Mouse (Mus musculus): ENCODE results near the gene Asb13. TPM values are rescaled to one million over a fixed set of nuclear protein-coding genes. Genes with fewer than 3 reads are reported as not detected.

Asb13 gene
- polyA plus RNA-seq (2015; fragmentation: Nextera tagmentation; extraction: Ambion mirVana): 10.9 and 12.5 TPM in 2 replicates

GRCm38 (mm10) chr13:3633895-3634811 is at the start of gene Asb13:
Gene Asb13, plus strand, starts transcription at chr13:3634032.
- Histone ChIP-seq H3K9me3 (replicated peaks) (no peaks in the 10 kb centered on the region), H3K4me1 (0 out of 2 replicates have a peak, but pooled peaks cover 3% of the 10 kb centered on the region), H3K4me3 (replicated peaks) (peak within 1 kb of the TSS; percentile 73), H3K27me3 (no peaks in the 10 kb centered on the region), H3K9ac (peak within 1 kb of the TSS; percentile 68), H3K4me2 (replicated peaks) (peak within 1 kb of the TSS; percentile 74), H3K27ac (replicated peaks) (0 out of 2 replicates have a peak within 1 kb of the TSS, but pooled peaks have one; percentile 17), H3K36me3 (no peaks in the 10 kb centered on the region)
- WGBS: under 1% methylated on average over 47 of the region's 47 CpGs
- ATAC-seq (ENCODE audit: insufficient number of reproducible peaks, low FRiP score, low TSS enrichment, low read depth): peak; percentile 87

GRCm38 (mm10) chr13:3590789-3591188 is 43.0 kb upstream of the Asb13 start:
- H3K27me3 ChIP-seq: no peaks in the 10 kb centered on the region
- 79% methylated on average over 3 of the region's 3 CpGs for WGBS
- no peak overlapping the region for H3K4me2 ChIP-seq (replicated peaks)
- H3K27ac ChIP-seq (replicated peaks): no peak overlapping the region
- no peak overlapping the region for H3K9ac ChIP-seq
- peaks cover 52% of the 10 kb centered on the region for H3K36me3 ChIP-seq
- no peaks in the 10 kb centered on the region for H3K4me1 ChIP-seq
- H3K4me3 ChIP-seq (replicated peaks): no peak overlapping the region
- no peak for ATAC-seq (ENCODE audit: insufficient number of reproducible peaks, low FRiP score, low TSS enrichment, low read depth)
- no peaks in the 10 kb centered on the region for H3K9me3 ChIP-seq (replicated peaks)

- H3K4me1 ChIP-seq: no peaks in the 10 kb centered on the region
- H3K4me3 ChIP-seq (replicated peaks): no peak overlapping the region
- ATAC-seq (ENCODE audit: insufficient number of reproducible peaks, low FRiP score, low TSS enrichment, low read depth): no peak
- no peaks in the 10 kb centered on the region for H3K9me3 ChIP-seq (replicated peaks)
- 87% methylated on average over 1 of the region's 1 CpGs for WGBS
- H3K36me3 ChIP-seq: peaks cover 47% of the 10 kb centered on the region
- no peak overlapping the region for H3K9ac ChIP-seq
- H3K27ac ChIP-seq (replicated peaks): no peak overlapping the region
- H3K4me2 ChIP-seq (replicated peaks): no peak overlapping the region
- H3K27me3 ChIP-seq: no peaks in the 10 kb centered on the region
Observed at GRCm38 (mm10) chr13:3594311-3594710, 39.5 kb upstream of the Asb13 start.

- Histone ChIP-seq H3K4me1 (no peaks in the 10 kb centered on the region), H3K4me2 (replicated peaks) (no peak overlapping the region), H3K9me3 (replicated peaks) (no peaks in the 10 kb centered on the region), H3K4me3 (replicated peaks) (no peak overlapping the region), H3K27me3 (no peaks in the 10 kb centered on the region), H3K36me3 (peaks cover 36% of the 10 kb centered on the region), H3K27ac (replicated peaks) (no peak overlapping the region), H3K9ac (no peak overlapping the region)
- WGBS: 91% methylated on average over 6 of the region's 6 CpGs
- ATAC-seq (ENCODE audit: insufficient number of reproducible peaks, low FRiP score, low TSS enrichment, low read depth): no peak
Observed at GRCm38 (mm10) chr13:3596232-3596631, 37.6 kb upstream of the Asb13 start.

GRCm38 (mm10) chr13:3609780-3610117 is 24.1 kb upstream of the Asb13 start:
- Histone ChIP-seq H3K4me1 (0 out of 2 replicates have a peak, but pooled peaks cover 2% of the 10 kb centered on the region), H3K4me2 (replicated peaks) (peak overlapping the region; percentile 68), H3K9me3 (replicated peaks) (no peaks in the 10 kb centered on the region), H3K36me3 (no peaks in the 10 kb centered on the region), H3K27me3 (no peaks in the 10 kb centered on the region), H3K4me3 (replicated peaks) (peak overlapping the region; percentile 98), H3K9ac (peak overlapping the region; percentile 87), H3K27ac (replicated peaks) (peak overlapping the region; percentile 98)
- 18% methylated on average over 8 of the region's 8 CpGs for WGBS
- ATAC-seq (ENCODE audit: insufficient number of reproducible peaks, low FRiP score, low TSS enrichment, low read depth): no peak

- ATAC-seq (ENCODE audit: insufficient number of reproducible peaks, low FRiP score, low TSS enrichment, low read depth): peak; percentile 41
- H3K9ac ChIP-seq: peak overlapping the region; percentile 87
- WGBS: under 1% methylated on average over 49 of the region's 50 CpGs
Observed at GRCm38 (mm10) chr13:3610118-3610794, 23.6 kb upstream of the Asb13 start.

GRCm38 (mm10) chr13:3610795-3611438 is 22.9 kb upstream of the Asb13 start, which contains the start of gene Fam208b:
Gene Fam208b, minus strand, starts transcription at chr13:3611108.
- Histone ChIP-seq H3K9me3 (replicated peaks) (no peaks in the 10 kb centered on the region), H3K9ac (peak within 1 kb of the TSS; percentile 87), H3K4me2 (replicated peaks) (peak within 1 kb of the TSS; percentile 68), H3K27ac (replicated peaks) (peak within 1 kb of the TSS; percentile 98), H3K36me3 (no peaks in the 10 kb centered on the region), H3K4me1 (0 out of 2 replicates have a peak, but pooled peaks cover 2% of the 10 kb centered on the region), H3K4me3 (replicated peaks) (peak within 1 kb of the TSS; percentile 98), H3K27me3 (no peaks in the 10 kb centered on the region)
- 1% methylated on average over 58 of the region's 58 CpGs for WGBS
- peak; percentile 100 for ATAC-seq (ENCODE audit: insufficient number of reproducible peaks, low FRiP score, low TSS enrichment, low read depth)

More at GRCm38 (mm10) chr13:3610118-3610794, 23.6 kb upstream of the Asb13 start:
- Histone ChIP-seq H3K4me1 (0 out of 2 replicates have a peak, but pooled peaks cover 2% of the 10 kb centered on the region), H3K9me3 (replicated peaks) (no peaks in the 10 kb centered on the region), H3K4me3 (replicated peaks) (peak overlapping the region; percentile 98), H3K36me3 (no peaks in the 10 kb centered on the region), H3K27me3 (no peaks in the 10 kb centered on the region), H3K4me2 (replicated peaks) (peak overlapping the region; percentile 68), H3K27ac (replicated peaks) (peak overlapping the region; percentile 98)

GRCm38 (mm10) chr13:3627139-3627538 is 6.7 kb upstream of the Asb13 start:
- Histone ChIP-seq H3K27me3 (no peaks in the 10 kb centered on the region), H3K4me2 (replicated peaks) (no peak overlapping the region), H3K4me1 (no peaks in the 10 kb centered on the region), H3K27ac (replicated peaks) (no peak overlapping the region), H3K36me3 (no peaks in the 10 kb centered on the region), H3K9me3 (replicated peaks) (peaks cover 4% of the 10 kb centered on the region; the same call in 1 of the 2 replicates), H3K9ac (no peak overlapping the region), H3K4me3 (replicated peaks) (no peak overlapping the region)
- no peak for ATAC-seq (ENCODE audit: insufficient number of reproducible peaks, low FRiP score, low TSS enrichment, low read depth)
- 59% methylated on average over 3 of the region's 3 CpGs for WGBS

- Histone ChIP-seq H3K4me1 (no peaks in the 10 kb centered on the region), H3K4me2 (replicated peaks) (no peak overlapping the region), H3K36me3 (no peaks in the 10 kb centered on the region), H3K9me3 (replicated peaks) (peaks cover 3% of the 10 kb centered on the region; the same call in 1 of the 2 replicates), H3K27me3 (no peaks in the 10 kb centered on the region), H3K27ac (replicated peaks) (no peak overlapping the region), H3K9ac (no peak overlapping the region), H3K4me3 (replicated peaks) (no peak overlapping the region)
- WGBS: 14% methylated on average over 3 of the region's 3 CpGs
- no peak for ATAC-seq (ENCODE audit: insufficient number of reproducible peaks, low FRiP score, low TSS enrichment, low read depth)
Observed at GRCm38 (mm10) chr13:3628102-3628501, 5.7 kb upstream of the Asb13 start.

GRCm38 (mm10) chr13:3632551-3632950 is 1.3 kb upstream of the Asb13 start:
- Histone ChIP-seq H3K4me1 (0 out of 2 replicates have a peak, but pooled peaks cover 3% of the 10 kb centered on the region), H3K27ac (replicated peaks) (no peak overlapping the region), H3K36me3 (no peaks in the 10 kb centered on the region), H3K9me3 (replicated peaks) (no peaks in the 10 kb centered on the region), H3K9ac (no peak overlapping the region), H3K27me3 (no peaks in the 10 kb centered on the region), H3K4me3 (replicated peaks) (no peak overlapping the region), H3K4me2 (replicated peaks) (no peak overlapping the region)
- no peak for ATAC-seq (ENCODE audit: insufficient number of reproducible peaks, low FRiP score, low TSS enrichment, low read depth)
- WGBS: 80% methylated on average over 9 of the region's 9 CpGs

- Histone ChIP-seq H3K9ac (no peak overlapping the region), H3K4me3 (replicated peaks) (no peak overlapping the region; the same call in 1 of the 2 replicates), H3K36me3 (no peaks in the 10 kb centered on the region), H3K4me1 (0 out of 2 replicates have a peak, but pooled peaks cover 3% of the 10 kb centered on the region), H3K4me2 (replicated peaks) (peak overlapping the region; percentile 74), H3K9me3 (replicated peaks) (no peaks in the 10 kb centered on the region), H3K27ac (replicated peaks) (no peak overlapping the region), H3K27me3 (no peaks in the 10 kb centered on the region)
- 37% methylated on average over 6 of the region's 6 CpGs for WGBS
- no peak for ATAC-seq (ENCODE audit: insufficient number of reproducible peaks, low FRiP score, low TSS enrichment, low read depth)
Observed at GRCm38 (mm10) chr13:3633131-3633530, 701 bp upstream of the Asb13 start.

All from embryonic facial prominence, embryonic 15.5 days (tissue).